Mouse (Mus musculus): ENCODE results near the gene Igf2r.
A peak's percentile ranks its signal among the peaks of the same experiment; 100 is the strongest.
"Not testable (repeated sequence)": the region's sequence is repeated elsewhere in the genome, so short reads cannot be mapped to it uniquely, and the experiment has no call there.

Igf2r gene

DNA sequence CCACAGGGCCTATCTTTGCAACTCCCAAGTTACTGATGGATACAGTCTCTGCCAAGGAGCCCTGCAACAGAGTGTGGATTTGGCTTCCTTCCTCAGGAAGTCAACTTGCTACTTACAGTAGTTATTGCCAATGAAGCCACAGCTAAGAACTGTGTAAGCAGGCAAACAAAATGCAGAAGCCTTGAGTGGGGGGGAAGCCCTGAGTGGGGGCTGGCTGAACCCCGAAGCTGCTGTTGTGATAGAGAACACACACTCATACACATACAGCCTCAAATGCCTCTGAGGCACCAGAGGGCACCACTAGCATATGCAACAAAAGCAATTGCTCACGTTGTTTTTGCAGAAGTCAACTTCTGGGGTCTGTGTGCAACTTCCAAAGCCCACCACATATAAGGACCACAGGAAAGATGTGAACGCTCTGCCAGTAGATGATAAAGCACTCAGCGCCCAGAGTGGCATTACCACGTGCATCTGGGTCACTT lies 55.3 kb downstream of the Igf2r start:
- DNase-seq: peak; percentile 57

DNA sequence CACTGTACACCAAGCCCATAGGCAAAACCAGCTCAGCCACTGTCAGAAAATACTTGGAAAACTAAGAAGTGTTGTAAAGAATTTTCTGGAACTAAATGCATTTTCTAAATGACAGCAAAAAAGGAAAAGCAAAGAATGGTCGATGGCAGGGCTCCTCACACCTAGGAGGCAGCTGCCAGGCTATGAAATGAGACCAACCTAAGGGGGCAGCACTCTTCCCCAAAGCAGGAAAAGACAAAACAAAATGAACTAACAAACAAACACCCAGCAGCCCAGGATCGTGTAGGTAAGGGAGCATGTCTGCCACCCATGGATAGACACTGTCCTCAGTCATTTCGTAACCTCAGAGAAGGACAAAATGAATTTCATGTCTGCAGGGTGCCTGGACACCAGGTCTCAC lies 56.5 kb downstream of the Igf2r start:
- DNase-seq: no peak

GRCm38 (mm10) chr17:12712191-12712590 lies 57.3 kb downstream of the Igf2r start:
- DNase-seq: no peak

- DNase-seq: no peak
Observed at GRCm38 (mm10) chr17:12710976-12711375, 58.5 kb downstream of the Igf2r start.

DNA sequence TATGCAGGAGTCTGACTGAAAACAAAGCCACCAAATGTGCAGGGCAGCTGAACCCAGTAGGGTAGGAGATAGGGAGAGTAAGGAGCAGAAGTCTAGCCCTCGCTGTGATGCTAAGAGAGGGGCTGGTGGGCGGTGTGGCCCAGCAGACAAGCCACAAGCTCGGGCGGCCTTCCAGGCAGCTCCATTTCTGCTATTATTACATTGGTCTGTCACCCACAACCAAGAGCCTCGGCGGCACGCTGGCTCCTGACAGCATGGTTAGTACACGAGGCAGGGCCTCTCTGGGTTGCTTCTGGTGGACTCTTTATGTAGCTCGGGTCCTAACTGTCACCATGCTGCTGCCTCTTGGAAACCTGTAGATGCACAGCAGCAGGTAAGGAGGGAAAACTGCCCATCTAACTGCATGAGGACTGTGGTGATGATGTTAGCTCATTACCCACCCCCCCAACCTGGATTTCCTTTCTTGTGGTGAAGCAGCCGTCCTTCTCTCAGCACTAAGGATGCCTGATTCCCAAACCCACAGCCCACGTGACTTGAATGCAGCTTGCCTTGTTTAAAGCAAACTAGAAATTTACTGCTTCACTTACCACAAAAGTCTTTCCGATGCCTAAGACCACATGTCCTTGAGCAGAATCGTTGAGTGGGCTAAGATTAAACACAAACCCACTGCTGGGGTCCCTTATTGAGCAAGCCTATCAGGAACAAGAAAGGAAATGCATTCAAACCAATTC lies 59.2 kb downstream of the Igf2r start:
- no peak for DNase-seq

GRCm38 (mm10) chr17:12708398-12708797 lies 61.1 kb downstream of the Igf2r start:
- DNase-seq: no peak

DNA sequence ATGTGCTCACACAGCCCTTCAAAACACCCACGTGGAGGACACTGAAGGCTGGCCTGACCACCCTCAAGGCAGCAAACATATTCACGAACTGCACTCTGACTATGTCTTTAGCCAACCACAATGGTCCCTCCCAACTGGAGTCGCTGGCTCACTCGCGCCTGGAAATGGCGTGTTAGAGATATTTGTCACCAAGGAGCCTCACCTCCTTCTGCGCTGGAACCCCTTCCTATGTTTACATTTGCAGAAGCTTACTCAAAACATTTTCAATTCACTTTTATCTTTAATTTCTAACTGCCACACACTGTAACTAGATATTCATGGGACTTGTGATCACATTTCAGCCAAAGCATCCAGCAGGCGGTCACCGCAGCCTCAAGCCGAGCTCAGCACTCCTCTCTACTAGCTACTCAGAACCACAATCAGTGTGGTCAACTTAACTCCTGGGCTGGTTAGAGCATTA lies 62.8 kb downstream of the Igf2r start:
- DNase-seq: peak; percentile 63

DNA sequence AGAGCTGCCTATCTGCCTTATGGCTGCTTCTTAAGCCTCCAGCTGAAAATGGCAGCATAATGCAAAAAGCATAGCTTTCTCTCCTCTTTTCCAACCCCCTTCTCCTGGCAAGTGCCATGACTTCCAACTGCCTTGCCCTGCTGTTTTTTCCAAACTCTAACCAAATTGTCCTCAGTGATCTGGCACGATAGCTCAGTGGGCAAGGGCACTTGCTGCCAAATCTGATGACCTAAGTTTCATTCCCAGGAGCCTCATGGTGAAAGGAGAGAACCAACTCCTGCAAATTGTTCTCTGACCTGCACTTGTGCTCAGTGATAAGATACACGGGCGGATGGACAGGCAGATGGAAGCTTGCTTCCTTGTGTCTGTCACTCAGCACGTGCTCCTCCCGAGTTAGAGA lies 66.6 kb downstream of the Igf2r start:
- DNase-seq: no peak

DNA sequence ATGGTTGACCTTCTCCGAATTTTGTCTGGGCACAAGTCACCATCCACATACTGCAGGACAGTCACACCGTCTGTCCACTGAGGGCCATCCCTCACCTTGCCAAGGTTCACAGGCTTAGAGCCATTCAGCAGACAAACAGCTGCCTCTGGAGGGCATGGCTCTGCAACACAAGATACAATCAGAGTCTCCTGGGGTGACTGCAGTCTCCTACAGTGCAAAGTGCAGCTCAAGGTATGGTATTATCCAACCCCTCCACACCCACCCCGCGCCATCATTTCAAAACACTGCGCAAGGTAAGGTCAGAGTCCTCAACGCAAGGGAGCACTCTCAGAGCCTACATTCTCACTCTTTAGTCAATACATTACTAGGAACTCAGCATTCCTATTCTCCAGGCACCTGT lies 69.1 kb downstream of the Igf2r start:
- DNase-seq: no peak

- no peak for DNase-seq
Observed at GRCm38 (mm10) chr17:12691899-12692298, 77.6 kb downstream of the Igf2r start.

DNA sequence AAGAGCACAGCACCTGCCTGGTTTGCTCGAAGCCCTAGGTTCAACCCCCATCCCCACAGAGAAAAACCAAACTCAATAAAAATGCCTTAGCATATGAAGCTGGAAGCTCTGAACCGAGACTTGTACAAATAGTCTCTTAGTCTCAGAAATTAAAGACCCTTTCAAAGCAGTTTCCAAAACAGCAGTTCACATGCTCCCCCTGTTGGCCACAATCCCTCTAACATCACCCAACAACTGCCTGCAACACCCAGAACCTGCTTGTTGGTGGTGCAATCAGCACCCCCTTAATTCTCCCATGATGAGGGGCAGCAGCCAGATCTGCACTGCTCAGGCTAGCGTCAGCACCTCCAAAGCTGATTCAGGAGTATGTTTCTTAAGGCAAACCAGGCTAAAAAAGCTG lies 79.9 kb downstream of the Igf2r start:
- DNase-seq: peak; percentile 74

DNA sequence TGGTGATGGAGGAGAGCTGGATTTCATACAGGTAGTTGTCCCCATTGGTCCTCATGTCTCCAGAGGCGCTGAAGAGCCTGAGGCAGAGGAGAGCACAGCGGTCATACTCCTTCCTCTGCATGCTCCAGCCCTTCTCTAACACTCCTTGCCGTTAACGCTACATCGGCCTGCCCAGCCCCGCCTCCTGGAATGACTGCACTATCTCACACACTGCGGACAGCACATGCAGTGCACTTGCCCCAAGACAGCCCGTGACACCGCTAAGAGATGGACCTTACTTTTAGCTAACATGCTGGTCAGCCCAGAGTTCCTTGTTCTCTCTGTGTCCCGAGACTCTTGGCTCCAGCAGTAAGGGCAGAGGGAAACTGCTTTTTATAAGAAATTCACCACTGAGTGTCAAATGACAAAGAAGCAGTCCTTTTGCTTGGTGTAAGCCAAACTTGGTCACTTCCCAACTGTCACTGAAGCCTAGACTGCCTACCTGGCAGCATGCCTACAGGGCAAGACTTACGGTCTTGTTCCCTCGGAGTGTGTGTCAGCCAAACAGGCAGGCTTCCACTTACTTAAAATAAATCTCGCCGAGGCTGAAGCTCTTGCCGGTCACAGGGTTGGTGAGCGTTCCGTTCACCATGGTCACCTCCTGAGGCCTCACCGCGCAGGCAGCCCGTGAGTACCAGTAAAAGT lies 80.9 kb downstream of the Igf2r start:
- peak; percentile 78 for DNase-seq

DNA sequence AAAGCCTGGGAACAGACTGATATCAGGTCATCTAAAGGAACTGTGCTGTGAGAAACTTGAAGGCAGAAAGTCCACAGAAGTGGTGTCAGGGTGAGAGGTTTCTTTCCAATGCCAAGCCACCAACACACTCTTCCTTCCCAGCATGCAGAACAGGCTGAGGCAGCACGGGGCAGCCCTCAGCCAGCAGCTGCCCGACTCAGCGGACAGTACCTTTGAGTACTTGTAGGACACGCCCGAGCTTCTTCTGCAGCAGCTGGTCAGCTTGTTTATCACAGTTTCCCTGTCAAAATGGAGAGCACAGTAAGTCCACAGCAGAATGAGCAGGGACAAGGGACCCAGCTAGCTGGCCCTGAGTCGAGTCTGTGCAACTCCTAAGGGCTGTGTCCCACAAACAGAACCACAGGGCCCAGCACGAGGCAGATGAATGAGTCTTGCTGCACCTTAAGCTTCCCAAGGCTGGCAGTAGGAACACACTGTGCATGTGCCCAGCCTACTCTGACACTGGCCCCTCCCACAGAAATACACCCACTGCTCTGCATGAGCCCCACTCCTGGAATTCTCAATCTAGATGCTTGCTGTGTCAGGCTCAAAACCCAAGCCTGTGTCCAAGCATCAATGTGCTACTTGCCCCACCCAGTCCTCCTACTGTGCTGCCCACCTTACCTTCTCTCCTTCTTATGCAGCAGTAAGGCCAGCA lies 84.4 kb downstream of the Igf2r start:
- DNase-seq: no peak

- no peak for DNase-seq
Observed at GRCm38 (mm10) chr17:12684412-12684811, 85.1 kb downstream of the Igf2r start.

GRCm38 (mm10) chr17:12683582-12683981 lies 85.9 kb downstream of the Igf2r start:
- DNase-seq: no peak

- DNase-seq: no peak
Observed at GRCm38 (mm10) chr17:12678261-12678660, 91.2 kb downstream of the Igf2r start.

- DNase-seq: no peak
Observed at GRCm38 (mm10) chr17:12677139-12677538, 92.3 kb downstream of the Igf2r start.

- DNase-seq: peak; percentile 65
Observed at GRCm38 (mm10) chr17:12675646-12676045, 93.8 kb downstream of the Igf2r start, which contains the start of gene Slc22a1. Gene Slc22a1 (minus strand): TSS chr17:12675829.

- not testable (repeated sequence) for DNase-seq
Observed at GRCm38 (mm10) chr17:12674980-12675379, 94.5 kb downstream of the Igf2r start.

DNA sequence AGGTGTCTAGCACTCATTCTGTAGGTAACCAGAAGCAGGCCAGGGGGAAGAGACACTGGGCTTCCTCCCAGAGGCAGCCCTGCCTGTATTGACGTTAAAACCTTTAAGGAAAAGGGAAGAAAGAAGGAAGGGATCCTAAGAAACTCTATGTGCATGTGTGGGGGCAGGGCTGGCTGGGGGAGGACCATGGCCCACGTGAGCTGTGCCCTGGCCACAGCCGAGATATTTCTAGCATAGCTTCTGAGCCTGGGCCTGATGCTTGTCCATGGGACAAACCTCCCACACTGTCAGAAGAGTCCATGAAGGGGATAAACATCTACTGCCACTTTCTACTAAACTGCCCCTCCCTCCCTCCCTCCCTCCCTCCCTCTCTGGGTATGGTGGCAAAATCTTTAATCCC lies 95.6 kb downstream of the Igf2r start:
- DNase-seq: no peak

DNA sequence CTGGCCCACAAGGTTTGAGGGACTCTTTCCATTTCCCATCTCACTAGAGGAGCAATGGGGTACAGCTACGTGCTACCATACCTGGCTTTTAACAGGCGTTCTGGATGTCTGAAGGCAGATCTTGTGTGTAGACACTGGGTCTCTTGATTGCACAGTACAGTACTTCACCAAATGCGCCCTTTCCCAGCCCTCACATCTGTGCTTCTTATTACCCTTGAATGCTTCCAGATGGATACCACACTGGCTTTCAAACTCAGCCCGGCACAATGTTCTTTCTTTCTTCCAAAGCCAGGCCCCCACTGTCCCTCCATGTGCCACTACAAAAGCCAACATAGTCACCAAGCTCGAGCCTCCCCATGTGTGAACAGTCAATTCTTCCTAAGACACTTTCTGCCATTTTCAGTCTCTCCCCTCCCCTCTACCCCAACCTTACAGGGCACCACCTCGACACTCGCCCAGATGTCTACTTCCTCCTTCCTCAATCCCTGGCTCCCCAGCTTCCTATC lies 97.1 kb downstream of the Igf2r start:
- no peak for DNase-seq

DNA sequence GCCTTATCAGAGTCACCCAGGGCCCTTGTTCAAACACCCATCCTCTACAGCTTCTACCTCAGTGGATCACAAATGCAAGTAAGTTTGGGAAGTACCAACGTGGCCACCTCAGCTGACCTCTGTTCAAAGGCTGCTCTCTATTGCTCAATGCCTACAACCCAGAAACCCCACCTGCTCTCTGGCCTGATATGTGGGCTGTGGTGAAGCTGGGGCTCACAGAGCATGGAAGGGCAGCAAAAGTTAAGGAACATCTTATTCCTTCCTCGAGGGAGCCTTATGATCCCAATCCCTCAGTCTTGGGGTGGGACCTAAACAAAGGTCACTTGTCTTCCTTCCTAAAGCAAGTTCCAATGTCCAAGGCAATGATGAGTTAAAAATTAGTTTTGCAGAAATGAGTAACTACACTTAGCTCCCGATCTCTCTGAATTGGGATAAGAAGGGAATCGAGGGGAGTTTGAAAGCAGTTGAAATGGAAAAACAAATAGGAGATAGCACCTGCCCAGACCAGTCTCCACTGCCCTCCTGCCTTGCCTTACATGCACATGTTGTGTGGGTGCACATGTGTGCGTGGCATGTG lies 98.3 kb downstream of the Igf2r start:
- DNase-seq: no peak

DNA sequence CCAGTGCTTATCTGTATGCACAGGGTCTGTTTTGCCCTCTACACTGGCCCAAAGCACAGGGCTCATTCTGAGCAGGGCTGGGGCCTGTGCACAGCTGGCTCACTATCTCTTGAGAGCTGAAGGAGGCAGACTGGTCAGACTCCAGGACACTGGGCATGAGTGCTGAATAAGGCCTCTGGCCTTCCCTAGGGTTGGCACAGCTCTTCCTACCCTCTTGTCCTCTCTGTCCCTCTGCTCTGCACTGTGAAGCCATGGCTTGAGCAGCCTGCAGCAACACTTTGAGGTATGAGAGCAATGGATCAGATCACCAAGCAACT lies 100.1 kb downstream of the Igf2r start:
- no peak for DNase-seq
